Mouse (Mus musculus) spleen, postnatal 10 days (tissue): ENCODE results near the gene Aebp2.

Experiments
- DNase-seq, 2 experiments: peaks; one replicate each; pipeline ENCODE4 v3.0.0; 2021 to 2022; ENCODE audit warnings: low spot score in 2 of 2

Aebp2 gene

DNA sequence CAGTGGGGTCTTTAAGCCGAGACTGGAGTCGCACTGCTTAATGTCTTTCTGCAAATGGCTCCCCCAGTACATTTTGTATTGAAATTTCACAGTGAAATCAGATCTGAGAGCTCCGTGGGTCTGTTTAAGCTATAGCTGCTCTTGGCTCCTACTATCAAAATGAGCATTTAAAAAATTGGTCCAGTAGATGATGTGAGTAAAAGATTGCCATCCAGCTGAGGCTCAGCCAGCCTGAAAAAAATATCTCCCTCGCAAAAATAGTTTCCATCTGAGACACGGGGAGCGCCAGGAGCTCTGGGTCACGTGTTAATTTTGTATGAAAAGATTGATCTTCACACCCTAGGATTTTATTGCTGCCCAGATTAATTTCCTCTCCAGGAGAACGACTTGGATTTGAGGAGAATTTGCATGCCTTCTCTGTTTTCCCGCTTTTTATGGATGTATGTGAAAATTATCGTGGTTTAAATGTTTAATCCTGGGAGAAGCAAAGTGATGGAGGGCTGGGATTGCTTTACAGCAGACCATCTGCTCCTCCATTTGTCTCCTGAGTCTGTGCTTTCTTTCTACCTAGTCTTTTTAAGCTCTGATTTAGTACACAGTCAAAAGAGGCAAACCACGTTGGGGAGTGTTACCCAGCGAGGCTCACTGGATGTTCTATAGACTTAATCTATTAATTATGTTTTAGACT lies 73.9 kb downstream of the Aebp2 start:
- no peak for DNase-seq

DNA sequence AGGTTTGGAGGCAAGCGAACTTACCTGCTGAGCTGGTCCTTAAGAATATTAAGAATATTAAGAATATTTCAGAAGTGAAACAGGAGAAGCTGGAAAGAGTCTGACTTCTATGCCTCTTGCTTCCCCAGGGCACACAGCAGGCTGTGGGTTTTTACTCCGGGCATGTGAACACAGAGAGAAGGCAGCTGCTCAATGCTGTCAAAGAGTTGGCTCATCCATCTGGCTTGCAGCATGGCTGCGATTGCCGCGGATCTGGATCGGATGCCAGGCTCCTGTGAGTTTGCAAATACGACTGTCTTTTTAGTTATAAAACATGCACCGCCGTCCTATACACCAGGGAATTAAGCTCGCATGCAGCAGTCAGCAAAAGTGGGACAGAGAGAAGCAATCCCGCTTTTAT lies 75.5 kb downstream of the Aebp2 start:
- DNase-seq: no peak

DNA sequence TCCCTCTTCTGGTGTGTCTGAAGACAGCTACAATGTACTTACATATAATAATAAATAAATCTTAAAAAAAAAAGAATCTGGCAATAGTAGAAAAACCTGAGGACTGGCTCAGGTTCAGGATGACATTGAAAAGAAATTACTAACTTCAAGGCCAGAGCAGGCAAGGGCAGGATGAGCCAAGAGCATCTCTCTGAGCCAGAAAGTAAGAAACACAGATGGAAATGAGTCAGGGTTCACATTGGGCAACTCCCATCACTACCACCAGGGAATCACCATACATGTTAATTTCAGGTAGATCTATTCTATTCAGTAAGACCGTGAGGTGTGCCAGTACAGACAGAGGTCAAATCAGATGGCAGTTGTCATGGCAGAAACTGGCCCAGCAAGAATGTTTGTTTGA lies 76.1 kb downstream of the Aebp2 start:
- no peak for DNase-seq

DNA sequence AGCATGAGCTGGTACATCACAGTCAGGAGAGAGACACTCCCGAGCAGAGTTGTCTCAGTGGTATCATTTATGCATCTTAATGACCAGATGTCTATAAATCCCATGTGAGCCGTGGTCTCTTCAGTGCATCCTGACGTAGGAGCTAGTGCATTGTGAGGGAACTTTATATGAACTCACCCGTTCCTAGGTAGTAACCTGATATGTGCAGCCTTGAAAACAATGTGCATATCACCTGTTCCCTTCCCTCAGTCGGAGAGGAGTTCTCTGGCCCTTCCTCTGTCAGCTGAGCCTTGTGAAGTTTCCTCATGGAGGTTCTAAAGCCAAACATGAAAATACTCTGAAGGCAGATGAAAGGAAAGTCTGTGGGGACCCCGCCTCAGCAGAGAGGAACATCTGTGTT lies 78.8 kb downstream of the Aebp2 start:
- no peak for DNase-seq

DNA sequence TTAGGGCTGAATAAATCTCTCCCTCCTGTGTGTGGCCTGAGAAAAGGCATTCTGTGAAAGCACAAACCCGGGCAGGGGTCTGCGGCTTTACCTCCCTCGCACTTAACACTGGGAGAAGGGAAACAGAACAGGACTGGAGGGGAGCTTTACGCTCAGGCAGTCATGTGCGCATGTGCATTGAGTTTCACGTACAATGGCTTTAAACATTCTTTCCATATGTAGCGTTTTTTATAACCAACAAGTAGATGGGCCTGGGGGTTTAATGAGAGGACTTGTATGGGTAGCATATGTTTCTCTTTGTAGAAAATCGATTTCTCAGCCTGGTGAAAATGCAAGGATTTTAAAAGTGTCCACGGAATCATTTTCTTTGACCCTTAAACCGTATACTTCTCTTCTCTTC lies 82.7 kb downstream of the Aebp2 start:
- no peak for DNase-seq

DNA sequence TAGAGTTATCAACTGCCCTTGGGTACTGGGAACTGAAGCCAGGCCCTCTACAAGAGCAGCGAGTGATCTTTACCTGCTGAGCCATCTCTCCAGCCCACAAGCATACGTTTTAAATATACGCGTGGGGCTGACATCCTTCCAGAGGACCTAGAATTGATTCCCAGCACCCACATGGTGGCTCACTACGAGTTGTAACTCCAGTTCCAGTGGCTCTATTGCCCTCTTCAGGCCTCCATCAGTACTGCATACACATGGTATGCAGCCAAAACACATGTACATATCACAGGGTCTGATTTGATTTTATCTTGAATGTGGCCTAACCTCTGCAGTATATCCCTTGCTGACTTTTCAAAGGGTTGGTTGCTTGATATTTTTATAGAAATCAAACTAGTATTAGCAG lies 83.6 kb downstream of the Aebp2 start:
- DNase-seq: no peak

DNA sequence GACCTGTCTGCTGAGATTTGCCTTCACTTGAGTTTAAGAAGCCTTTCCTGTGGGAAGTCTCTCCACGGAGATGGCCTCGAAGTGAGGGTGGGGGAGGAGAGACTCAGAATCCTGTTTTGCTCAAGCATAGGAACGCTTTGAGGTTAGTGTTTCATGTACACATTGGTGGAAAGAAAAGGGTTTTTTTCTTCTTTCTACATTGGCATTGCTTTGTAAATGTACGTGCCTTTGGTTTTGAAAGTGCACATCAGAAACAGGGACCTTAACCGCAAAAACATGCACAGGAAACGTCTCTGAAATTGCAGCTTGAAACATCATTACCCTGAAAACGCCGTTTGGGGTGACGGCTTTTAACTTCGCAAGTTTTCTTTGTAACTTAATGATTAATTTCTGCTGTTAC lies 85.6 kb downstream of the Aebp2 start:
- DNase-seq: no peak

DNA sequence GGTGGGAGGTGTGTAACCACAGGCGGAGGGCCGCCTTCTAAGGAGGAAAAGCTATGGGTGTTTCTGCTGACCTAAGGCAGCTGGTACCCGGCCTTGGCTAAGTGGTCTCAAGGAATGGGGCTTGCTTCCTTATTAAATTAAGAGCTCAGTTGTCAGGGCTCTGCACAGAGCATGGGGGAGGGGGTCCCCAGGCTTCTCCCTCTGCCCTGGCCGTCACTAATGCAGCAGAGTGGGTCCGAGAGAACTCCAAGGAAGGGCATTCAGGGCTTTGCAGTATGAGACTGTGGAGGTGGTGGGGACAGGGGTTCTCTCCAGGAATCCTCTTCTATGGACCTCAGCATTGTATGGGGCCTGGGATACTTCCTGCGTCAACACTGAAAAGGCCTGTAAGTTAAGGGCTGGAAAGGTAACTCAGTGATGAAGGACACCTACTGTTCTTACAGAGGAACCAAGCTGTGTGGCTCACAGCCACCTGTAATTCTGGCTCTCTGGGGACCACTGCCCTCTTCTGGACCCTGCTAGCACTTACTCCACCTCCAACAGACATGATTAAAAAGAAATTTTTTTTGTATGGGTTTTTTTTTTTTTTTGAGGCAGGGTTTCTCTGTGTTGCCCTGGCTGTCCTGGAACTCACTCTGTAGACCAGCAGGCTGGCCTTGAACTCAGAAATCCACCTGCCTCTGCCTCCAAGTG lies 87.1 kb downstream of the Aebp2 start:
- DNase-seq: peak in 1 of 2 experiments; percentile 23

DNA sequence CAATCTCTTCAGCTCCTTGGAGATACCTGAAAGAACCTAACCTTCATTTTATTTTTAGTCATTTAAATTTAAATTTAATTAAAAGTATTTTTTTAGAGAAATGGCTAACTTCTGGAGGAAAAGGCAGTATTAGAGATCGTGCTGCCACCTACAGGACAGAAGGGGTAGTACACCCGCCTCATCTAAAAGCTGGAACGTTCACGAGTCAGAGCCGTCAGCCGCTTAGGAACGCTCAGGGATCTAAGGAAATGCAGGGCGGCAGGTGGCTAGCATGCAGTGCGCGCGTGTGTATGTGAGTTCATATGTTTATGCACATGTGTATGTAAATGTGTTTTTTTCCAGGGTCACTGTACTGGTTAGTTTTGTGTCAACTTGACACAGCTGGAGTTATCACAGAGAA lies 90.3 kb downstream of the Aebp2 start:
- peak; percentile 31 to 72 for DNase-seq

DNA sequence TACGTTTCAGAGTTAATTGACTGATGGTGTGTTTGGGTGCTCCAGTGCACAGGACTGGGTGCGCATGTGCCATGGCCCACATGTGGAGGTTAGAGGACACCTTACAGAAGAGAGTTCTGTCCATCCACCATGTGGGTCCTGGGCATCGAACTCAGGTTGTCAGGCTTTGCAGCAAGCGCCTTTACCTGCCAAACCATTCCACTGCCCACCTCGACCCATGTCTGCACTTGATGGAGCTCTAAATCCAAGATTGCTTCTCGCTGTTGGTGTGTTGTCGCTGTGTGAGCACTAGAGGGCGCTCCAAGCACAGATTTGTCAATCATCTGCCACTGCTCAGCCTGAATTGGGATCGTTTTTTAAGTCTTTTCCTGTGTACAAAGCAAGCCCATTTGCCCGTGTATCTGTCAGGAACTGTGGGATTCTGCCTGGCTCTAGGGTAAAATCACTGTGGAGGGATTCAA lies 92.5 kb downstream of the Aebp2 start:
- DNase-seq: peak; percentile 43 to 77

DNA sequence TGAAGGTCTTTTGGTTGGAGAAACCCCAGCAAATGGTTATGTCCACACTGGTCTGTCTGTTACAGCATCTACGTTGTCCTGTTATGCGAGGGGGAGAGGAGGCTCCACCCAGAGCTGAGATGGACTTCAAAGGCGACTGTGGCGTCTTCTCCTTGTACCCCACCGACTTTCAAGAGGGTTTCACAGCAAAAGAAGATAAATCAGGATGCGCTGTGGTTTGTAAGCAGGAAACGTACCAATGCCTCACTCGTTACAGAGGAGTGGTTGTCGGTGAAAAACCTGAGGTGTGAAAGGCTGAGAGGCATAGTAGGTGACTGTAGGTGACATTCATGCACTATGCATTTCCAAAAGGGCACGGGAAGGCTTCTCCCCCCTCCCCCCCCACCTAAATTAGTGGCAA lies 99.6 kb downstream of the Aebp2 start:
- DNase-seq: no peak
